ENCODE assay signal across 22 mouse cellular contexts in the genomic region with DNA sequence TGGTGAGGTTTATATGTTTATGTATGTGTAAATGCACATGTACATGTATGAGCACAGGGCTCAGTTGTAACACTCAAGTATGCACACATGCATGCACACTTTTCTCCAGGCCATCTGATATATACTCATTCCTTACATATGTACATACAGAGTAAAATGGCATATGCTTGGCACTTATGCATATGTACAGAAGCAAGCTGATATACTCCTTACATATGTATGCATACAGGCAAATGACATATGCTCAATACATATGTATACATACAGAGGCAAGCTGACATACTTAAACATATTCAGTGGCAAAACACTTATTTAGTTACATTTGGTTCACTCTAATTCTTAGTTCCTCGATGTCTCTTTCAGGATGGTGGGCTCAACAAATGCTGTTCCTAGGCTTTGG. TPM values are rescaled to one million over a fixed set of nuclear protein-coding genes. Genes with fewer than 3 reads are reported as not detected.
A peak's percentile ranks its signal among the peaks of the same experiment; 100 is the strongest.
DNase-seq lines count a peak whose midpoint lies in the region; ATAC-seq and TF ChIP-seq lines count a peak whose summit lies in the region.
"Had no signal": no experiment of that assay in that cellular context is flagged by ENCODE, and none has a peak within 500 bp of the region (broad histone marks: within the 10 kb centered on the region; RNA-seq: fewer than 3 reads in every experiment).

No protein-coding gene starts in this region.

- no peaks in the 10 kb centered on the region for H3K9me3 ChIP-seq in forebrain, embryonic 13.5 days (replicated peaks)
- no peaks in the 10 kb centered on the region for H3K9me3 ChIP-seq in forebrain, embryonic 12.5 days
- no peaks in the 10 kb centered on the region for H3K9me3 ChIP-seq in forebrain, embryonic 15.5 days
- H3K9me3 ChIP-seq in forebrain, embryonic 10.5 days = no peaks in the 10 kb centered on the region
- no peaks in the 10 kb centered on the region for H3K9me3 ChIP-seq in forebrain, embryonic 16.5 days (ENCODE audit: control insufficient read depth, low read length)
- H3K9me3 ChIP-seq in midbrain, embryonic 15.5 days = no peaks in the 10 kb centered on the region
- H3K9me3 ChIP-seq in hindbrain, embryonic 10.5 days = no peaks in the 10 kb centered on the region
- H3K9me3 ChIP-seq: embryonic facial prominence, embryonic 13.5 days; embryonic facial prominence, embryonic 15.5 days had no signal

- H3K27ac ChIP-seq in forebrain, embryonic 13.5 days = no peak overlapping the region
- H3K27ac ChIP-seq in forebrain, embryonic 12.5 days = no peak overlapping the region
- no peak overlapping the region for H3K27ac ChIP-seq in forebrain, embryonic 15.5 days (replicated peaks)
- no peak overlapping the region for H3K27ac ChIP-seq in forebrain, embryonic 10.5 days
- no peak overlapping the region for H3K27ac ChIP-seq in forebrain, embryonic 16.5 days (ENCODE audit: low read length)
- H3K27ac ChIP-seq in midbrain, embryonic 15.5 days = no peak overlapping the region
- no peak overlapping the region for H3K27ac ChIP-seq in hindbrain, embryonic 10.5 days
- H3K27ac ChIP-seq: embryonic facial prominence, embryonic 13.5 days; embryonic facial prominence, embryonic 15.5 days had no signal

- peaks cover 23% of the 10 kb centered on the region for H3K4me1 ChIP-seq in forebrain, embryonic 13.5 days
- H3K4me1 ChIP-seq in forebrain, embryonic 12.5 days = peaks cover 16% of the 10 kb centered on the region
- H3K4me1 ChIP-seq in forebrain, embryonic 15.5 days = peaks cover 9% of the 10 kb centered on the region
- peaks cover 34% of the 10 kb centered on the region for H3K4me1 ChIP-seq in forebrain, embryonic 10.5 days
- peaks cover 10% of the 10 kb centered on the region for H3K4me1 ChIP-seq in forebrain, embryonic 16.5 days (replicated peaks; ENCODE audit: control insufficient read depth, insufficient read depth, low read length)
- H3K4me1 ChIP-seq in midbrain, embryonic 15.5 days = peaks cover 11% of the 10 kb centered on the region
- H3K4me1 ChIP-seq in hindbrain, embryonic 10.5 days (replicated peaks) = peaks cover 10% of the 10 kb centered on the region
- H3K4me1 ChIP-seq: embryonic facial prominence, embryonic 13.5 days; embryonic facial prominence, embryonic 15.5 days had no signal

- H3K9ac ChIP-seq in forebrain, embryonic 13.5 days = no peak overlapping the region
- no peak overlapping the region for H3K9ac ChIP-seq in forebrain, embryonic 12.5 days
- H3K9ac ChIP-seq in forebrain, embryonic 15.5 days (replicated peaks) = no peak overlapping the region
- no peak overlapping the region for H3K9ac ChIP-seq in forebrain, embryonic 16.5 days (replicated peaks; ENCODE audit: low read depth, low read length)
- no peak overlapping the region for H3K9ac ChIP-seq in midbrain, embryonic 15.5 days
- H3K9ac ChIP-seq: embryonic facial prominence, embryonic 13.5 days; embryonic facial prominence, embryonic 15.5 days had no signal

- 74% methylated on average over 1 of the region's 1 CpGs for WGBS in forebrain, embryonic 13.5 days
- WGBS in forebrain, embryonic 12.5 days = 90% methylated on average over 1 of the region's 1 CpGs
- 66% methylated on average over 1 of the region's 1 CpGs for WGBS in forebrain, embryonic 15.5 days
- 85% methylated on average over 1 of the region's 1 CpGs for WGBS in forebrain, embryonic 10.5 days
- WGBS in forebrain, embryonic 16.5 days = 62% methylated on average over 1 of the region's 1 CpGs
- 90% methylated on average over 1 of the region's 1 CpGs for WGBS in midbrain, embryonic 15.5 days
- 94% methylated on average over 1 of the region's 1 CpGs for WGBS in hindbrain, embryonic 10.5 days

- no peak overlapping the region for H3K4me3 ChIP-seq in forebrain, embryonic 13.5 days
- no peak overlapping the region for H3K4me3 ChIP-seq in forebrain, embryonic 12.5 days (replicated peaks)
- no peak overlapping the region for H3K4me3 ChIP-seq in forebrain, embryonic 15.5 days
- no peak overlapping the region for H3K4me3 ChIP-seq in forebrain, embryonic 10.5 days
- H3K4me3 ChIP-seq in forebrain, embryonic 16.5 days (replicated peaks; ENCODE audit: low read length) = no peak overlapping the region
- H3K4me3 ChIP-seq in midbrain, embryonic 15.5 days = no peak overlapping the region
- H3K4me3 ChIP-seq in hindbrain, embryonic 10.5 days = no peak overlapping the region
- H3K4me3 ChIP-seq: embryonic facial prominence, embryonic 13.5 days; embryonic facial prominence, embryonic 15.5 days; erythroblast, embryonic 14.5 days had no signal

- ATAC-seq in forebrain, embryonic 13.5 days = peak; percentile 37; the same call in 1 of the 2 replicates
- no peak for ATAC-seq in forebrain, embryonic 12.5 days (ENCODE audit: low FRiP score)
- ATAC-seq in forebrain, embryonic 15.5 days (replicated peaks) = peak; percentile 65; the same call in 1 of the 2 replicates
- ATAC-seq in forebrain, embryonic 16.5 days = peak; percentile 67
- ATAC-seq in midbrain, embryonic 15.5 days (replicated peaks) = no peak
- ATAC-seq: activated CD4-positive, CD25-positive, alpha-beta regulatory T cell, adult 4 months; CD4-positive, CD25-positive, alpha-beta regulatory T cell, adult 4 months had no signal

- H3K27me3 ChIP-seq in forebrain, embryonic 13.5 days = no peaks in the 10 kb centered on the region
- H3K27me3 ChIP-seq in forebrain, embryonic 12.5 days = peaks cover 5% of the 10 kb centered on the region; the same call in 1 of the 2 replicates
- no peaks in the 10 kb centered on the region for H3K27me3 ChIP-seq in forebrain, embryonic 15.5 days
- H3K27me3 ChIP-seq in forebrain, embryonic 10.5 days (ENCODE audit: poor library complexity, severe bottlenecking) = peaks cover 37% of the 10 kb centered on the region
- H3K27me3 ChIP-seq in forebrain, embryonic 16.5 days (replicated peaks; ENCODE audit: control insufficient read depth, insufficient read depth, low read length) = no peaks in the 10 kb centered on the region
- H3K27me3 ChIP-seq in midbrain, embryonic 15.5 days (replicated peaks) = no peaks in the 10 kb centered on the region
- H3K27me3 ChIP-seq in hindbrain, embryonic 10.5 days (ENCODE audit: insufficient read depth, poor library complexity, severe bottlenecking) = no peaks in the 10 kb centered on the region
- H3K27me3 ChIP-seq: CH12.LX; embryonic facial prominence, embryonic 13.5 days; embryonic facial prominence, embryonic 15.5 days; Patski had no signal

- H3K36me3 ChIP-seq in forebrain, embryonic 13.5 days (ENCODE audit: poor library complexity, severe bottlenecking) = no peaks in the 10 kb centered on the region
- no peaks in the 10 kb centered on the region for H3K36me3 ChIP-seq in forebrain, embryonic 12.5 days (replicated peaks)
- H3K36me3 ChIP-seq in forebrain, embryonic 15.5 days = no peaks in the 10 kb centered on the region
- no peaks in the 10 kb centered on the region for H3K36me3 ChIP-seq in forebrain, embryonic 10.5 days (replicated peaks)
- no peaks in the 10 kb centered on the region for H3K36me3 ChIP-seq in forebrain, embryonic 16.5 days (ENCODE audit: control insufficient read depth, insufficient read depth)
- H3K36me3 ChIP-seq in midbrain, embryonic 15.5 days (replicated peaks) = no peaks in the 10 kb centered on the region
- H3K36me3 ChIP-seq in hindbrain, embryonic 10.5 days = no peaks in the 10 kb centered on the region
- H3K36me3 ChIP-seq: embryonic facial prominence, embryonic 13.5 days; embryonic facial prominence, embryonic 15.5 days; G1E had no signal

- no peak overlapping the region for H3K4me2 ChIP-seq in forebrain, embryonic 13.5 days
- H3K4me2 ChIP-seq in forebrain, embryonic 12.5 days = no peak overlapping the region
- H3K4me2 ChIP-seq in forebrain, embryonic 15.5 days (replicated peaks) = no peak overlapping the region
- no peak overlapping the region for H3K4me2 ChIP-seq in forebrain, embryonic 16.5 days (ENCODE audit: low read length)
- H3K4me2 ChIP-seq in midbrain, embryonic 15.5 days = no peak overlapping the region
- H3K4me2 ChIP-seq: embryonic facial prominence, embryonic 13.5 days; embryonic facial prominence, embryonic 15.5 days had no signal

- no peak for DNase-seq in forebrain, embryonic 10.5 days (ENCODE audit: extremely low spot score, low spot score)
- peak; percentile 48 for DNase-seq in brain, embryonic 14.5 days (ENCODE audit: low read depth)
- no peak for DNase-seq in hindbrain, embryonic 10.5 days (ENCODE audit: low spot score)
- DNase-seq: adrenal gland, adult 8-10 months; B cell, adult 2 months; cerebellum, adult 11-12 months; cerebellum, adult 2 months; cerebellum, adult 9-10 months; cerebellum, postnatal 25 days had no signal

- TF ChIP-seq CTCF in brain, embryonic 14.5 days (IDR thresholded peaks at IDR 0.05; ENCODE audit: borderline replicate concordance, extremely low read depth, insufficient read depth, insufficient read length) = no peak

- no peak for TF ChIP-seq POLR2A in brain, embryonic 14.5 days (IDR thresholded peaks at IDR 0.05; ENCODE audit: borderline replicate concordance, extremely low read depth, insufficient read depth, insufficient read length, poor library complexity, severe bottlenecking)

RNA-seq across cellular contexts. Expression of gene Tmeff1, which starts 7.1 kb away (rescaled TPM):
- polyA plus RNA-seq in forebrain, embryonic 13.5 days (2015; fragmentation: Nextera tagmentation; extraction: Ambion mirVana) = 76.9 and 117 TPM in 2 replicates
- polyA plus RNA-seq in forebrain, embryonic 12.5 days (2016; fragmentation: Nextera tagmentation; extraction: Ambion mirVana) = 165 and 166 TPM in 2 replicates
- polyA plus RNA-seq in forebrain, embryonic 15.5 days (2015; fragmentation: Nextera tagmentation; extraction: Ambion mirVana) = 228 and 241 TPM in 2 replicates
- 53.5 and 64.1 TPM in 2 replicates for polyA plus RNA-seq in forebrain, embryonic 10.5 days (2016; fragmentation: Nextera tagmentation; extraction: Ambion mirVana)
- polyA plus RNA-seq in brain, embryonic 14.5 days (2012; rRNA removed) = 297 and 335 TPM in 2 replicates
- polyA plus RNA-seq in forebrain, embryonic 16.5 days (2015; fragmentation: Nextera tagmentation; extraction: Ambion mirVana) = 205 and 213 TPM in 2 replicates
- polyA plus RNA-seq in midbrain, embryonic 15.5 days (2015; fragmentation: Nextera tagmentation; extraction: Ambion mirVana) = 293 and 312 TPM in 2 replicates
- polyA plus RNA-seq in hindbrain, embryonic 10.5 days (2016; fragmentation: Nextera tagmentation; extraction: Ambion mirVana) = 118 and 175 TPM in 2 replicates
- polyA plus RNA-seq: activated CD4-positive, CD25-positive, alpha-beta regulatory T cell, adult 4 months; G1E had no signal

RNA-seq across cellular contexts. Expression of gene Msantd3, which starts 38.1 kb away (rescaled TPM):
- 50.2 and 52.2 TPM in 2 replicates for polyA plus RNA-seq in forebrain, embryonic 13.5 days (2015; fragmentation: Nextera tagmentation; extraction: Ambion mirVana)
- polyA plus RNA-seq in forebrain, embryonic 12.5 days (2016; fragmentation: Nextera tagmentation; extraction: Ambion mirVana) = 58.2 and 62.0 TPM in 2 replicates
- polyA plus RNA-seq in forebrain, embryonic 15.5 days (2015; fragmentation: Nextera tagmentation; extraction: Ambion mirVana) = 43.9 and 45.2 TPM in 2 replicates
- 63.3 and 65.2 TPM in 2 replicates for polyA plus RNA-seq in forebrain, embryonic 10.5 days (2016; fragmentation: Nextera tagmentation; extraction: Ambion mirVana)
- polyA plus RNA-seq in brain, embryonic 14.5 days (2012; rRNA removed) = 54.0 and 55.9 TPM in 2 replicates
- polyA plus RNA-seq in forebrain, embryonic 16.5 days (2015; fragmentation: Nextera tagmentation; extraction: Ambion mirVana) = 38.6 and 45.5 TPM in 2 replicates
- 33.3 and 33.4 TPM in 2 replicates for polyA plus RNA-seq in midbrain, embryonic 15.5 days (2015; fragmentation: Nextera tagmentation; extraction: Ambion mirVana)
- polyA plus RNA-seq in hindbrain, embryonic 10.5 days (2016; fragmentation: Nextera tagmentation; extraction: Ambion mirVana) = 59.6 and 63.2 TPM in 2 replicates
- polyA plus RNA-seq: activated CD4-positive, CD25-positive, alpha-beta regulatory T cell, adult 4 months; CD4-positive, CD25-positive, alpha-beta regulatory T cell, adult 4 months; erythroblast, embryonic 14.5 days; G1E had no signal

Comparison
In these comparisons a context has a peak if more than half of its experiments do, and no peak if none do; other contexts are left out.
1. ATAC-seq: peak in forebrain, embryonic 13.5 days (single experiment), forebrain, embryonic 15.5 days (single experiment) and forebrain, embryonic 16.5 days (single experiment); none in forebrain, embryonic 12.5 days (single experiment) and midbrain, embryonic 15.5 days (single experiment).